Mouse (Mus musculus): ENCODE measurements around the gene Lta.

GRCm38 (mm10) chr17:35240384-35241304 is 35.5 kb upstream of the Lta start:
- TF ChIP-seq CTCF (IDR thresholded peaks at IDR 0.05; ENCODE audit: extremely low read depth, insufficient read depth, insufficient read length, insufficient replicate concordance): no peak
- no peak for TF ChIP-seq POLR2A (IDR thresholded peaks at IDR 0.05; ENCODE audit: low read depth, low read length)

Measured in spleen, adult 2 months (tissue).